Mouse (Mus musculus): Measurements from ENCODE around the gene Fcgrt.
A peak's percentile ranks its signal among the peaks of the same experiment; 100 is the strongest.

GRCm38 (mm10) chr7:45078513-45078912, 25.1 kb downstream of the Fcgrt start:
- TF ChIP-seq CTCF (IDR thresholded peaks at IDR 0.05; ENCODE audit: extremely low read depth, insufficient read depth, low read length) (peak; percentile 62), POLR2A (IDR thresholded peaks at IDR 0.05; ENCODE audit: extremely low read depth, insufficient read depth, low read length) (no peak)
